ENCODE assay signal across 8 mouse cellular contexts in genomic region chrX:77796238-77796835, GRCm38 (mm10). TPM values are rescaled to one million over a fixed set of nuclear protein-coding genes. Genes with fewer than 3 reads are reported as not detected.
DNase-seq lines count a peak whose midpoint lies in the region; ATAC-seq and TF ChIP-seq lines count a peak whose summit lies in the region.

Gene Prkx, minus strand, starts transcription at chrX:77796278.

- 0 out of 2 replicates have a peak, but pooled peaks cover 5% of the 10 kb centered on the region for H3K4me1 ChIP-seq in forebrain, embryonic 13.5 days
- no peaks in the 10 kb centered on the region; the same call in 1 of the 2 replicates for H3K4me1 ChIP-seq in hindbrain, embryonic 16.5 days (ENCODE audit: control insufficient read depth, insufficient read depth, low read depth, low read length)
- no peaks in the 10 kb centered on the region for H3K4me1 ChIP-seq in limb, embryonic 14.5 days (ENCODE audit: control insufficient read depth, insufficient read depth, low read length)

- H3K27ac ChIP-seq in forebrain, embryonic 13.5 days: peak within 1 kb of the TSS; percentile 32; the same call in 1 of the 2 replicates
- H3K27ac ChIP-seq in hindbrain, embryonic 16.5 days (ENCODE audit: low read depth, low read length): peak within 1 kb of the TSS; percentile 79
- H3K27ac ChIP-seq in limb, embryonic 14.5 days (replicated peaks; ENCODE audit: low read depth, low read length): peak within 1 kb of the TSS; percentile 70

- 32% methylated on average over 19 of the region's 19 CpGs for WGBS in forebrain, embryonic 13.5 days
- WGBS in hindbrain, embryonic 16.5 days: 32% methylated on average over 17 of the region's 19 CpGs
- WGBS in limb, embryonic 14.5 days: 37% methylated on average over 11 of the region's 19 CpGs

- peak within 1 kb of the TSS; percentile 63 for H3K4me2 ChIP-seq in forebrain, embryonic 13.5 days
- peak within 1 kb of the TSS; percentile 72 for H3K4me2 ChIP-seq in hindbrain, embryonic 16.5 days (ENCODE audit: low read length)
- H3K4me2 ChIP-seq in limb, embryonic 14.5 days (replicated peaks; ENCODE audit: low read depth, low read length, severe bottlenecking): peak within 1 kb of the TSS; percentile 56

- peak; percentile 84 for ATAC-seq in forebrain, embryonic 13.5 days
- peak; percentile 92 for ATAC-seq in hindbrain, embryonic 16.5 days
- ATAC-seq in limb, embryonic 14.5 days (ENCODE audit: low FRiP score, low read depth): peak; percentile 80

- no peak for TF ChIP-seq POLR2A in limb, embryonic 14.5 days (IDR thresholded peaks at IDR 0.05; ENCODE audit: borderline replicate concordance, extremely low read depth, insufficient read depth, insufficient read length)

- peak within 1 kb of the TSS; percentile 57 for H3K4me3 ChIP-seq in forebrain, embryonic 13.5 days
- H3K4me3 ChIP-seq in hindbrain, embryonic 16.5 days (ENCODE audit: low read length): peak within 1 kb of the TSS; percentile 65
- peak within 1 kb of the TSS; percentile 55 for H3K4me3 ChIP-seq in limb, embryonic 14.5 days (replicated peaks; ENCODE audit: low read length)

- peak within 1 kb of the TSS; percentile 68 for H3K9ac ChIP-seq in forebrain, embryonic 13.5 days
- peak within 1 kb of the TSS; percentile 72 for H3K9ac ChIP-seq in hindbrain, embryonic 16.5 days (ENCODE audit: low read depth, low read length)
- H3K9ac ChIP-seq in limb, embryonic 14.5 days (ENCODE audit: low read depth, low read length, severe bottlenecking): peak within 1 kb of the TSS; percentile 62

- H3K9me3 ChIP-seq in forebrain, embryonic 13.5 days (replicated peaks): peaks cover 4% of the 10 kb centered on the region; the same call in 1 of the 2 replicates
- H3K9me3 ChIP-seq in hindbrain, embryonic 16.5 days (ENCODE audit: control insufficient read depth, low read length): no peaks in the 10 kb centered on the region; the same call in 1 of the 2 replicates
- no peaks in the 10 kb centered on the region for H3K9me3 ChIP-seq in limb, embryonic 14.5 days (ENCODE audit: control insufficient read depth, low read length)

- no peaks in the 10 kb centered on the region for H3K36me3 ChIP-seq in forebrain, embryonic 13.5 days (ENCODE audit: poor library complexity, severe bottlenecking)
- H3K36me3 ChIP-seq in hindbrain, embryonic 16.5 days (ENCODE audit: control insufficient read depth, insufficient read depth, low read length): no peaks in the 10 kb centered on the region
- H3K36me3 ChIP-seq in limb, embryonic 14.5 days (ENCODE audit: control insufficient read depth, insufficient read depth, low read length): no peaks in the 10 kb centered on the region

- DNase-seq in layer of hippocampus, adult 18-20 months (ENCODE audit: low spot score in 2 of 2): peak in 1 of 2 experiments; percentile 38
- DNase-seq in layer of hippocampus, adult 9-11 months: no peak
- peak in 1 of 2 experiments; percentile 29 for DNase-seq in adrenal gland, adult 18-20 months (ENCODE audit: low spot score in 2 of 2)
- DNase-seq in limb, embryonic 14.5 days (ENCODE audit: low spot score): peak; percentile 42
- DNase-seq in neural tube, embryonic 10.5 days (ENCODE audit: extremely low spot score, low spot score): peak; percentile 57
- DNase-seq in yolk sac, embryonic 10.5 days (ENCODE audit: low spot score): peak; percentile 38

- no peaks in the 10 kb centered on the region for H3K27me3 ChIP-seq in forebrain, embryonic 13.5 days
- no peaks in the 10 kb centered on the region for H3K27me3 ChIP-seq in hindbrain, embryonic 16.5 days (replicated peaks; ENCODE audit: control insufficient read depth, insufficient read depth, low read length)
- H3K27me3 ChIP-seq in limb, embryonic 14.5 days (ENCODE audit: control insufficient read depth, insufficient read depth, low read length): no peaks in the 10 kb centered on the region

RNA-seq across cellular contexts. Expression of gene Prkx, which starts in this region (rescaled TPM):
- 10 to 100 TPM; 11.5 to 12.5 TPM for total RNA-seq in layer of hippocampus, adult 18-20 months (2021)
- total RNA-seq in adrenal gland, adult 18-20 months (2021): 10 to 100 TPM; 19.3 to 21.4 TPM
- 25.6 and 26.3 TPM in 2 replicates for polyA plus RNA-seq in forebrain, embryonic 13.5 days (2015; fragmentation: Nextera tagmentation; extraction: Ambion mirVana)
- 21.4 and 24.1 TPM in 2 replicates for polyA plus RNA-seq in hindbrain, embryonic 16.5 days (2015; fragmentation: Nextera tagmentation; extraction: Ambion mirVana)
- polyA plus RNA-seq in limb, embryonic 14.5 days (2012; rRNA removed): 9.1 and 9.3 TPM in 2 replicates
- polyA plus RNA-seq in limb, embryonic 14.5 days (2014; fragmentation: Nextera tagmentation; extraction: Ambion mirVana): 10.6 and 11.7 TPM in 2 replicates
